15 mouse cellular contexts compared by ENCODE assay signal in genomic region chr6:139586892-139587291, GRCm38 (mm10). TPM values are rescaled to one million over a fixed set of nuclear protein-coding genes. Genes with fewer than 3 reads are reported as not detected.
DNase-seq lines count a peak whose midpoint lies in the region; ATAC-seq and TF ChIP-seq lines count a peak whose summit lies in the region.
"Had no signal": no experiment of that assay in that cellular context is flagged by ENCODE, and none has a peak within 500 bp of the region (broad histone marks: within the 10 kb centered on the region; RNA-seq: fewer than 3 reads in every experiment).

TSS of gene Pik3c2g (plus strand) at chr6:139587221.

- peak within 1 kb of the TSS; percentile 37 for H3K4me2 ChIP-seq in intestine, embryonic 14.5 days (ENCODE audit: low read length)
- H3K4me2 ChIP-seq in limb, embryonic 13.5 days (replicated peaks): peak within 1 kb of the TSS; percentile 9; the same call in 1 of the 2 replicates
- peak within 1 kb of the TSS; percentile 46 for H3K4me2 ChIP-seq in lung, postnatal 0 days (replicated peaks; ENCODE audit: low read depth, low read length)
- H3K4me2 ChIP-seq in forebrain, embryonic 13.5 days: no peak within 1 kb of the TSS
- H3K4me2 ChIP-seq: hindbrain, embryonic 14.5 days; limb, embryonic 15.5 days had no signal

- ATAC-seq in intestine, embryonic 14.5 days (replicated peaks; ENCODE audit: low FRiP score, low TSS enrichment, low read depth): peak; percentile 77
- ATAC-seq in limb, embryonic 13.5 days (ENCODE audit: low FRiP score, low read depth): no peak
- peak; percentile 88 for ATAC-seq in lung, postnatal 0 days
- no peak for ATAC-seq in forebrain, embryonic 13.5 days

- peak; percentile 57 for TF ChIP-seq EP300 in lung, postnatal 0 days (IDR thresholded peaks at IDR 0.05)

- no peaks in the 10 kb centered on the region for H3K27me3 ChIP-seq in intestine, embryonic 14.5 days (replicated peaks; ENCODE audit: control insufficient read depth, insufficient read depth, low read length)
- H3K27me3 ChIP-seq in limb, embryonic 13.5 days: peaks cover 18% of the 10 kb centered on the region
- no peaks in the 10 kb centered on the region for H3K27me3 ChIP-seq in lung, postnatal 0 days (replicated peaks; ENCODE audit: insufficient read depth, low read length)
- no peaks in the 10 kb centered on the region for H3K27me3 ChIP-seq in forebrain, embryonic 13.5 days
- H3K27me3 ChIP-seq: embryonic facial prominence, embryonic 12.5 days had no signal

- 0 out of 2 replicates have a peak, but pooled peaks cover 3% of the 10 kb centered on the region for H3K4me1 ChIP-seq in intestine, embryonic 14.5 days (replicated peaks; ENCODE audit: control insufficient read depth, insufficient read depth, low read length)
- no peaks in the 10 kb centered on the region for H3K4me1 ChIP-seq in limb, embryonic 13.5 days
- H3K4me1 ChIP-seq in lung, postnatal 0 days (ENCODE audit: insufficient read depth, low read depth, low read length): no peaks in the 10 kb centered on the region
- no peaks in the 10 kb centered on the region for H3K4me1 ChIP-seq in forebrain, embryonic 13.5 days

- H3K27ac ChIP-seq in intestine, embryonic 14.5 days (ENCODE audit: low read depth): no peak within 1 kb of the TSS
- no peak within 1 kb of the TSS for H3K27ac ChIP-seq in limb, embryonic 13.5 days
- H3K27ac ChIP-seq in lung, postnatal 0 days (ENCODE audit: low read length): no peak within 1 kb of the TSS
- no peak within 1 kb of the TSS for H3K27ac ChIP-seq in forebrain, embryonic 13.5 days
- H3K27ac ChIP-seq: embryonic facial prominence, embryonic 12.5 days; hindbrain, embryonic 14.5 days; limb, embryonic 15.5 days had no signal

- intact Hi-C loops in heart, postnatal 36 days (cut with DNase I): loop anchor here (10.0 kb wide), 1 partner anchor 858 kb away; no protein-coding TSS in a partner anchor

- no peaks in the 10 kb centered on the region for H3K36me3 ChIP-seq in intestine, embryonic 14.5 days (ENCODE audit: control insufficient read depth, insufficient read depth, low read length)
- no peaks in the 10 kb centered on the region for H3K36me3 ChIP-seq in limb, embryonic 13.5 days
- no peaks in the 10 kb centered on the region for H3K36me3 ChIP-seq in lung, postnatal 0 days (ENCODE audit: insufficient read depth, low read length)
- H3K36me3 ChIP-seq in forebrain, embryonic 13.5 days (ENCODE audit: poor library complexity, severe bottlenecking): no peaks in the 10 kb centered on the region
- H3K36me3 ChIP-seq: embryonic facial prominence, embryonic 12.5 days; limb, embryonic 15.5 days had no signal

- no peak within 1 kb of the TSS for H3K9ac ChIP-seq in intestine, embryonic 14.5 days (ENCODE audit: low read length)
- H3K9ac ChIP-seq in limb, embryonic 13.5 days: no peak within 1 kb of the TSS
- no peak within 1 kb of the TSS for H3K9ac ChIP-seq in lung, postnatal 0 days (replicated peaks; ENCODE audit: low read depth)
- no peak within 1 kb of the TSS for H3K9ac ChIP-seq in forebrain, embryonic 13.5 days
- H3K9ac ChIP-seq: embryonic facial prominence, embryonic 12.5 days; hindbrain, embryonic 14.5 days; limb, embryonic 15.5 days had no signal

- H3K9me3 ChIP-seq in intestine, embryonic 14.5 days (ENCODE audit: control insufficient read depth, low read length): no peaks in the 10 kb centered on the region
- H3K9me3 ChIP-seq in limb, embryonic 13.5 days: no peaks in the 10 kb centered on the region
- no peaks in the 10 kb centered on the region for H3K9me3 ChIP-seq in lung, postnatal 0 days (ENCODE audit: low read length)
- H3K9me3 ChIP-seq in forebrain, embryonic 13.5 days (replicated peaks): no peaks in the 10 kb centered on the region
- H3K9me3 ChIP-seq: embryonic facial prominence, embryonic 12.5 days; limb, embryonic 15.5 days had no signal

- peak; percentile 39 for DNase-seq in heart, adult 11 months
- DNase-seq in heart, postnatal 36 days: no peak
- DNase-seq in intestine, embryonic 14.5 days (ENCODE audit: low spot score): peak; percentile 71
- peak; percentile 82 for DNase-seq in lung, postnatal 0 days (ENCODE audit: low spot score)
- DNase-seq in embryo, embryonic 10 days (ENCODE audit: low spot score): no peak
- DNase-seq in thymus, postnatal 0 days (ENCODE audit: low spot score): no peak
- DNase-seq: adrenal gland, postnatal 10 days; cerebellum, adult 2 months; thymus, postnatal 14 days had no signal

- TF ChIP-seq CTCF in lung, postnatal 0 days (IDR thresholded peaks at IDR 0.05): no peak

- 25% methylated on average over 15 of the region's 15 CpGs for WGBS in intestine, embryonic 14.5 days
- 39% methylated on average over 15 of the region's 15 CpGs for WGBS in limb, embryonic 13.5 days
- WGBS in lung, postnatal 0 days: 13% methylated on average over 15 of the region's 15 CpGs
- 84% methylated on average over 15 of the region's 15 CpGs for WGBS in forebrain, embryonic 13.5 days

- H3K4me3 ChIP-seq in intestine, embryonic 14.5 days (ENCODE audit: low read depth, low read length): no peak within 1 kb of the TSS
- no peak within 1 kb of the TSS for H3K4me3 ChIP-seq in limb, embryonic 13.5 days
- H3K4me3 ChIP-seq in lung, postnatal 0 days (ENCODE audit: low read depth, low read length): peak within 1 kb of the TSS; percentile 30
- no peak within 1 kb of the TSS for H3K4me3 ChIP-seq in forebrain, embryonic 13.5 days
- H3K4me3 ChIP-seq: embryonic facial prominence, embryonic 12.5 days; limb, embryonic 15.5 days had no signal

RNA-seq across cellular contexts. Expression of gene Pik3c2g, which starts in this region (rescaled TPM):
- not detected for total RNA-seq in heart, postnatal 36 days (2021)
- 0.68 and 0.94 TPM in 2 replicates for polyA plus RNA-seq in intestine, embryonic 14.5 days (2014; fragmentation: Nextera tagmentation; extraction: Ambion mirVana)
- 1.3 and 1.4 TPM in 2 replicates for polyA plus RNA-seq in limb, embryonic 13.5 days (2015; fragmentation: Nextera tagmentation; extraction: Ambion mirVana)
- 2.5 and 3.0 TPM in 2 replicates for polyA plus RNA-seq in lung, postnatal 0 days (2015; fragmentation: Nextera tagmentation; extraction: Ambion mirVana)
- 0.09 TPM in 1 of 2 replicates, not detected in the other for polyA plus RNA-seq in forebrain, embryonic 13.5 days (2015; fragmentation: Nextera tagmentation; extraction: Ambion mirVana)
- polyA plus RNA-seq in thymus, postnatal 0 days (2015; fragmentation: Nextera tagmentation; extraction: Ambion mirVana): 0.09 TPM in 2 replicates
- total RNA-seq: MEL had no signal

Comparison
In these comparisons a context has a peak if more than half of its experiments do, and no peak if none do; other contexts are left out.
1. DNase-seq: peak in heart, adult 11 months (single experiment) and lung, postnatal 0 days (single experiment); none in heart, postnatal 36 days (0 of 2), embryo, embryonic 10 days (single experiment) and thymus, postnatal 0 days (single experiment).
2. Peak in DNase-seq, ATAC-seq and H3K4me2 ChIP-seq in intestine, embryonic 14.5 days; RNA of the gene not detected or under 1 TPM.